Mouse (Mus musculus): ENCODE data around the gene Dstn.

The Dstn gene

DNA sequence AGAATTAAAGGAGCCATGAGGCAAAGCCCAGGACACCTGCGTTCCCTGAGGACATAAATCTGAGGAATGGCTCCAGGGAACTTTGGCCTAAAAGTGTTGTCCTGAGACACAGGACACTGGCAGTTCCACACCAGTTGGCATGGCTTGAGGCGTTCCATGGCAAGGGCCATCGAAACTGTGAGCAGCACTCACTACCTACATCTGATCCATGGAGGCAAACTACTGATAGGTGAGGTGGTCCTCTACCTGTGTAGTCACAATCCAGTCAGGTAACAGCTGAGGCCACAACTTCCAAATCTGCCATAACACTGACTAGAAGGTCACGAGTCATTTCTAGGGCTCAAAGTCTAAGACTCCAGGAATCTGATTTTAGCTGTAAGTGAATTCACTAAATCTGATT lies 40.6 kb downstream of the Dstn start:
- DNase-seq, result peak; percentile 50

DNA sequence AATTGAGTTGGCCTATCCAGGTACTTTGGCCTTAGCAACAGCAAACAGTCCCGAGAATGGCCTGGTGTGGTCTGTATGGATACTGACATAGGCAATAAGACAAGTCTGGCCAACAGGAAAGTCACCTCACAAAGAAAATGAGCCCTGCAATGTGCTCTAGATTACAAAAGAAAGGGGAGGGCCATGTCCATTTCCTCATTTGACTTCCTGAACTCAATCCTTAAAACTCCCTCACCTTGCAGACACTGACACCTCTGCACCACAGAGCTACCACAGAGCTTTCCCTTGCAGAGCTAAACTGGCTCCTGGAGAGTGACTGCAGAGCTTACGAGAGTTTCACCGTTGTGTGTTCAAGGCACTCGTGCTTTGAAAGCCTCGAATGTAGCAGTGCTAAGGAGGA lies 47.1 kb downstream of the Dstn start:
- DNase-seq, result no peak

DNA sequence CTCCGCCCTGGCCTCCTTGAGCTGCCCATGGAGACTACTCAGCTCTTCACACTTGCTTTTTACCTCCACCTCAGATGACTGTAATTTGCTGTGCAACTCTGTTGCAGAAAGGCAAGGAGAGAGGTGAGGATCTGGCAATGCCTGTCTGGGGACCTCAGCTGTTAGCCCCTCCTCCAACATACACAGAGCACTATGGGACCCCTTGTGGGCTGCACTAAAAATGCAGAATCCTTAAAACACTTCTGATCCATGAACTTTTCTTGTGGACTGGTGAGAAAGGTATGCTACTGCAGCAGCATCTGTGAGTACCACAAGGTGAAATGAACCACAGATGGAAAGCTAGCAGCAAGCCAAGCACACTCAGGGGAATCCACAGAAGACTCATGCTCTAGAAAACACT lies 48.2 kb downstream of the Dstn start:
- DNase-seq, result no peak

DNA sequence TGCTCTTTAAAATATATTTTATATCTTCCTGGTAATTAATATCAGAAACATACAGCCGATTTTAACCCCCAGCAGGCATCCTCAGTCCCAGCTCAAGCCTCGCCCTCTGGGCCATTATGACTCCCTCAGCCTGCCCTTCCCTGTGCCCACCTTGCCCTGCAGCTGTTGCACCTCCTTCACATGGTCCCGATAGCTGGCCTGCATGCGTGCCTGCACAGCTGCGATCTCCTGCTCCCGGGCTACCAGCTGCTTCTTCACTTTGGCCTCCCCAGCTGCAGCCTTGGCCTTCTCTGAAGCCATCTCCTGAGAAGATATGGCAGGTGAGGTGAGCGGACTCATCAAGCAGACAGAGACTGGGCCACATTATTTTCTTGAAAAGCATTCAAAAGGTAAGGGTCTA lies 54.1 kb downstream of the Dstn start:
- no peak for DNase-seq

DNA sequence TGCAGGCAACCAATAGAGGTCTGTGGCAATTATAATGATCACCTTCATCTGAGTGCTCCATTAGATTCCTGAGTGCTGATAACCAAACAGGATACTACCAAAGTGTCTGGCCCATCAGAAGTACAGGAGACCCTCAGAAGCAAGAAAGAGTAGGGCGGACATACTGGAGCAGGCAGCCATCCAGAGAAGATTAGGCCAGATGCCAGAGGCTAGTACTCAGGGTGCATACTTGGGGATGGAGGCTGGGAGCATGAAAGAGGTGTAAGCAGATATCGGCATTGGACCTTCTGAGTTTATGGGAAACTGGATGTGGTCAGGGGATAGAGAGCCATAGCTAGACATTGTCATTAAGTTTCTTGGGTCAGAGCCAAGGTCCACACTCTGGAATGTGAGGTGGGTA lies 55.7 kb downstream of the Dstn start:
- no peak for DNase-seq

DNA sequence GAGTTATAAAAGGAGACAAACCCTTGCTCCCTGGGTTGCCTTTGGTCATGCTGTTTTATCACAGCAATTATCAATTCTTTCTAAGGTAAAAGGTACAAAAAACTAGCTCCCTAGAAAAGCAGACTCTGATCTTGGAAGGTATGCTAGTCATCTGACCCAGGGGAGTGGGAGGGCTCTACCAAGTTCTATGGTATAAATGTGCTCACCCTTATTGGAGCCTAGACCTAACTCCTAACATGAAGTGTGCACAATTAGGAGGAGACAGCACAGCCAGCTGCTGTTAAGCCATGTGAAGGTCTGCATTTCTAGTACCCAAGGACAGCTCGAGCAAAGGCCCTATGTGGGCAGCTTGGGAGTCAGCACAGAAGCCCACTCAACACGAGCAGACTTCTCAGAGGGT lies 56.8 kb downstream of the Dstn start:
- no peak for DNase-seq

DNA sequence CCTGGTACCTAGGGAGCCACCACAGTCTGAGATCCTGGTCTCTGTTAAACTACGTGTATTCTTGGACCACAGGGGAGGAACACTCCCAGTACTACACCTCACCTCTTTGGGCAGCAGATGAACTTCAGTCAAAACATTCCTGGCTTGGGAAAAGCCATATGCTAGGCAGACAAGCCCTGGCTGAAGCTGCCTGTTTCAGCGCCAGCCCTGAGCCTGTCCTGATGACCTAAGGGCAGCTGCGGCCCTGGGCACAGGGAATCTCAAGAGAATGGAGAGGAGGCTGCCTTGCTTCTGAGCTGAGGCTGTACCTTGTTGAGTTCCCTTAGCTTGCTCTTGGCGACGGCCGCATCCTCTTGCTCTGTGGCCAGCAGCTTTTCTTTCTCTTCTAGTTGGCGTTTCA lies 58.0 kb downstream of the Dstn start:
- DNase-seq, result no peak

DNA sequence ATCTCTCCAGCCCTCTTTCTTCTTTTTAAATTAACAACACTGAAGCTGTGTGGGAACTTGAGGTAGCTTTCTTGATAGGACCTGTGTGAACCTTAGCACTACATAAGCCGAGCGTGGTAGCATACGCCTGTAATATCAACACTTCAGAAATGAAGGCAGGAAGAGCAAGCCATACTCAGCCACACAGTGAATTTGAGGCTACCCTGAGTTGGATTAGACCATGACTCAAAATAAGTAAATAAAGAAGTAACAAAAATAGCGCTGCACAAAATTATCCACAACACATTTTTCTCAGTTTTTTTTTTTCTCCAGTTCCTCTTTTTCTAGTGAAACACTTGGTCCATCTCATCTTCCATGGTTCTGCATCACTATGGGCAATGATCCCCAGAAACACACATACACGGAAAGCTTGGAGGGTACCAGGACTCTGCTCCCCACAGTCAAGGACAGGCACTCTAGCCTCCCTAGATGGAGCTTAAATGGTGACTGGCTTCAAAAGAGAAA lies 60.1 kb downstream of the Dstn start:
- no peak for DNase-seq

DNA sequence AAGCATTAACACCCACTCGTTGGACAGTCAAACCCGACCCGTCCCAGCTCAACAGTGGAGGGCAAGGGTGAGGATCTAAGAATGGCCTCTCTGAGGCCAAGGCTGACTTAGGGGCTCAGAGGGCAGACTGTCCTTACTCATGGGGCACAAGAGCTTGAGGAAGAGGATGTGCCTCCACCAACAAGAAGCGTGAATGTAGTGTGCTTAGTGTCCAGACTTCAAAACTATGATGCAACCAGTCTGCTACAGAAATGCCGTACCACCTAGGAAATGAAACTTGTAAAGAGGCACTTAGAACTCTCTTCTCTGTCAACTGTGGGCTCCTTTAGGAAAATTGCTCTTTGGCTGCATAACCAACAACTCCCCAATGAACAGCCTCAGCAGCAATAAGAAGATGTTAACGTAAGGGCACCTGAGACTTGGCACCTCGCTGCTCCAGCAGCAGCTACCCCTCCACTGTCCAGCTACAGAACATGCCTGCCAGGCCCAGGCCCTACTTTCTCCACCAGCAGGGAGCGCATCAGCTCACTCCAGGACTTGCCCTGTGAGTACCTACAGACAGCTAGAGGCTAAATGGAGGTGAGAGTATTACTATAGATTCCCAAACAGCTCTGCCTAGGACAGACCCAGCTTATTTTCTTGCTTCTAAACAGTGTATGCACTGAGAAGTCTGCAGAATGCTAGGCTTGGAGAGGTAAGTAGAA lies 63.5 kb downstream of the Dstn start:
- no peak for DNase-seq

DNA sequence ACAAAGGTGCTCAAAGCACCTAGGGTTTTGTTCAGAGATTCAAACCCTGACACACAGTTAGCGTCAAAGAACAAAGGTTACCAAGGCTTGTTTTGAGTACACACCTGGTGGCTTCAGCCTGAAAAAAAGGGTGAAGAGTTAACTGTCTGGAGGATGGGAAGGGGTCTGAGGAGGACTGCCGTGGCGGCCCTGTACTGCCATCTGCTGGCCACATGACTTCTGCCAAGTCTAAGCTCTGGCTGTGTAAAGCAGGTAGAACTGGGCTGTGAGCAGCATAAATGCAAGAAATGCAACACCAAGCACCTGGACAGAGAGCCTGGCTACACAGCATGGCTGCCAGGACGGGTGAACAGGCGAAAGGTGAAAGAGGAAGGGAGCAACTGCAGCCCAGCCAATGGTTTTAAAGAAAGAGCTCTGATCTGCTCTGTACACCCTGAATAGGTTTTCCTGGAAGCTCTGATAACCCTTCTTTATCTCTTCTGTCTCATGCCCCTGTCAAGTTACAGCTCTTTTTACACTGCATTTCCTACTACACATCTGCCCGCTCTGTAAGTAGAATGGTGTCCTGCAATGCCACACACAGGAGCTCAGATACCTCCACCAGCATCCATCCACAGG lies 65.8 kb downstream of the Dstn start:
- peak; percentile 76 for DNase-seq

DNA sequence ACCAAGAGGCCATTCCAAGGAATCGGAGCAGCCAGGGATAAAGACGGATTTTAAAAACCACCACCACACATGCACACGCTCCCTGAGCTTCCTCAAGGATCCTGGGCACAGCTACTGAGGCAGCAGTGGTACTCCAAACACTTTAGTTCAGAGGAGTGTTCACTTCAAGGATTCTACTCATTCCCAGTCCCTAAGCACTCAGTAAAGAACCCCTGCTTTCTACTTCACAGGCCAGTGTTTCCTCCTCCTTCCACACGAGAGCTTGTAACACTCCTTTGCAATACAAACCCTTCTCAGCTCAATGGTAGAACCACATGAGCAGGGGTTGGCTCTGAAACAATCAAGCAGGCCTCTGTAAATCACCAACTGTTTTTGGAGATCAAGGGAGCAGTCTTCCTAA lies 67.0 kb downstream of the Dstn start:
- no peak for DNase-seq

DNA sequence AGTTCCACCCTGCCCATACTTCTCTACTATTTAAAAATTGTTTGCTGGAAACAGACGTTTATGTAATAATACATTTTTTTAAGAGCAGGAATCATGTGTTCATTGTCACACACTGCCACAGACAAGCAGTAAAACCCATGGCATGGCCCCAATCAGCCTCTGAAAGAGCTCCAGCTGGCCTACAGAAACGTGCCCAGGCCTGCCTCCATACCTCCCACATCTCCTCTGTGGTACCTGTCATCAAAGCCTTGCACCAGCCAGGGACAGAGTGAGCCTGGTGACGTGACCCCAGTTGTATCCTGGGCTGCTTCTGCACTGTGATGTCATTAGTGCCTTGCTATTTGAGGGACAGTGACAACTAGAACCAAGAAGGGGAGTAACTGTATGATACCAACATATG lies 67.8 kb downstream of the Dstn start:
- no peak for DNase-seq

DNA sequence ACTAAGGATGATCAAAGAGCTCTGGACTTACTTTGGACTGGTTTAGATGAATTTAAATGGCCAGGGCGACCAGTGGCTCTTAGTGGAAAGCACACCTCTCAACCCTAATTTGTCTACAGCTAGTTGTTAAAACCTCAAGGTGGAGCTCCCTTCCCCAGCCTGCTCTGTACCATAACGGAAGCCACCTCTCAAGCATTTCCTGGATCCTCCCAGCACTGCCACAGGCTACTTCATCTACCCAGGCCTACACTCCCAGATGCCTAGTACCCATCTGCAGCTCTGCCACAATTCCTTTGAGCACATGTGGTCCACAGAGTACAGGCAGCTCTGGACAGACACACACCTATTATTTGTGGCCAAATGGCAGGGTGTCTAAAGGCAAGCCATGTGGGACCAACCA lies 68.4 kb downstream of the Dstn start:
- DNase-seq, result no peak

DNA sequence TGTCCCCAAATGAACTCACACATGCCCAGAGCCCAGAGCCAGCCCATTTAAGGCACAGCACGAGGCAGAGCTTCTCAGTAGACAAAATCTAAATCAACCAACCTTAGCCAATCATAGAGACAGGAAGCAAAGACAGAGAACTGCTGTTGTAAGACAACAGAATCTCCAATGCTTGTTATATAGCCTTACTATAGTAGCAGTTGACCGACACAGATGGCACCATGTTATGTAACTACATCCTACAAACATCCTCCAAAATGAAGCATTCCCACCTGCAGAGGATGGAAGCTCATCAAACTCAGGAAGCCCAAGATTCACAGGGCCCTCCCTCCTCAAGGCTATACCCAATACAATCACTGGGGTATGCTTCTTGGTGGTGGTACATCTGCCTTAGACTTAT lies 72.4 kb downstream of the Dstn start:
- DNase-seq, result no peak

DNA sequence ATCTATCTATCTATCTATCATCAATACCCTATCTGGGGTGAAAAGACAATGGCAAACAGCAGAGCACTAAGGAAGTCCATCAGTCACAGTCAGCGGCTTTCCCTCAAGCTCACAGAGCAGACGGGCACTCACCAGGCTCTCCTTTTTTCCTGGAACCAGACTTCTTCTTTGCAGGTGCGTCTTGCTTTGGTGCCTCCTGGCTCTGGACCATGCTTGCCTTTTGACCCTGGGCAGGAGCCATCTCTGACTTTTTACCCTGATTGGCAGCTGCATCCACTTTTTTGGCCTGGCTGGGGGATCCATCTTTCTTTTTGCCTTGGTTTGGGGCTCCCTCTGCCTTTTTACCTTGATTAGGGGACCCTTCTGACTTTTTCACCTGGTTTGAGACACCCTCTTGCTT lies 72.9 kb downstream of the Dstn start:
- peak; percentile 37 for DNase-seq

DNA sequence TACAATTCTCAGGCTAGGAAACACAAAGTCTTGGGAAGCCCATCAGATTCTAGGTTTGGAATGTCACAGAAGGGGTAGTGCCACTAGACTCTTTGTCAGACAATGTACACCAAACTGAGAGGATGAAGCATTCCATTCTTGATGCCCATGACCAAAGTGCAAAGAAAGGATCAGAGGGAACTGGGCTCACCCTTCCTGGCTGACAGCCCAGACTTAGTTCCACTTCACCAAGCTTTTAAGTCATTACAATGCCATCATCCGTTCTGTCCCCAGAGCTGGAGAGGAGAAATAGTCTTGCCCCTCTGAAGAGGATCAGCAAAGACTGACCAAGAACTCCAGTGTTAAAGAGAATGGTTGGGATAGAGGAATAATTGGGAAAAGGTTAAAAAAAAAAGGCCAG lies 75.9 kb downstream of the Dstn start:
- DNase-seq, result peak; percentile 73

DNA sequence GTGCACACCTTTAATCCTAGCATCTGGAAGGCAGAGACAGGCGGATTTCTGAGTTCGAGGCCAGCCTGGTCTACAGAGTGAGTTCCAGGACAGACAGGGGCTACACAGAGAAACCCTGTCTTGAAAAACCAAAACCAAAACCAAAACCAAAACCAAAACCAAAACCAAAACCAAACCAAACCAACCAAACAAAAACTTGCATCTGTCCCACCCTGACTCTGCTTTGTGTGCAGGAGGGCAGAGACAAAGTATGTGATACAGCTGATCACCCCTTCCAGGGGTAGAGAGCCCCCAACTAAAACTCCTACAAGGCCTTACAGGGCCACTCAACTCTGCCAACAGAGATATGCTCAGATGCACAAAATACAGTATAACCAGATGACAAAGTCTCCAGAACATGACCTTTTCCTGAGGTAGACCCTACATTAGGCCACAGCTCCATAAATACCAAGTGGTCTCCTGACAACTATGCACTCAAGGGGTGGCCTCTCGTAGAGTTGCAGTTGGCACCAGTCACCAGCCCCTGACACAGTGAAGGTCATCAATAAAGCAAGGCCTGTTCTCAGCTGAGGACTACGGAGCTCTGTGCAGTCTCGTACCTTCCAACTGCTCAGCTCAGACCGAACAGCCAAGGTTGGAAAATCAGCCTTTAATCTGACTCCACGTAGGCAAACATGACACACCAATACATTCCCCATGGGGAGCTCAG lies 77.0 kb downstream of the Dstn start:
- no peak for DNase-seq

Measured in kidney, adult 18-20 months (tissue).